Mouse (Mus musculus): ENCODE measurements at regions not wholly inside any gene's neighbourhood (a gene's known extent, or its start where the extent isn't known, plus 50 kb on each side); places are given as distances from the start of the nearest gene placed in this dataset.
"Not testable (repeated sequence)": the region's sequence is repeated elsewhere in the genome, so short reads cannot be mapped to it uniquely, and the experiment has no call there.

DNA sequence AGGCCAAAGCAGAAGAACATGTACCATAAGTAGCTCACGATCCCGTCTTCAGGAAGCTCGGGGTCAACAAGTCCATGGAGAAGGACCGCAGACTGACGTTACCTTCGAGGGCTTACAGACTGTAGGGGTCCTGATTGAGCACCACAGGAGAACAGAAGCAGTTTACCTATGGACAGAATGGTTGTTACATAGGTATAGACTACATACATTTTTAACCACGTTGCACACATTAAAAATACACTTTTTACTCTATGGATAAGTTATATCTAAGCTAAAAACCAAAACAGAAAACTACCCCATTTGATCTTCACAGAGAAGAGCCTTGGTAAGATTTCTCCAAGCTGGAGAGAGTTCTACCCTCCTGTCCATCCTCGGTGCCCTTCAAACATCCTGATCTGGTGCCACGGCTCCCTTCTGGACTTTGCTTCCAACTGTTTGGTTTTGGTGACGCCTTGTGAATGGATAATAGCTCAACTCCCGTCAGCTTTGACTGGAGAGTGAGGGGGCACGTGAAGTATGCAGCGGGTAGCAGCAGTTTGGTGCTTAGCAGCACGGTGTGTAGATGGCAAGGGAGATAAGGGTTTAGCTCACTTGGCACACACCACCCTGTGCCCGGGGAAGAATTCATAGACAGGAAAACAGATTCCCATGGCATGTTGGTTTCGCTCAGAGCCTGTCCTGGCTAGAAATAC lies 117.9 kb upstream of the Cpsf6 start:
- DNase-seq, result no peak

DNA sequence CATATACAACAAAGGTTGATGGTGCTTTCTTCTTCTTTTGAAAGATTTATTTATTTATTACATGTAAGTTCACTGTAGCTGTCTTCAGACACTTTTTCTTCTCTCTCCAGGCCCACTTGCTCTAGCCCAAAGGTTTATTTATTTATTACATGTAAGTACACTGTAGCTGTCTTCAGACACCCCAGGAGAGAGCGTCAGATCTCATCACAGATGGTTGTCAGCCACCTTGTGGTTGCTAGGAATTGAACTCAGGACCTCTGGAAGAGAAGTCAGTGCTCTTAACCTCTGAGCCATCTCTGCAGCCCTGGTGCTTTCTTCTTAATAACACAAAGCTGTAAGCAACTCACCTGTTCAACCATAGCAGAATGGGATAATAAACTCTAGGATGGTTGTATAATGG lies 117.3 kb upstream of the Cpsf6 start:
- not testable (repeated sequence) for DNase-seq

DNA sequence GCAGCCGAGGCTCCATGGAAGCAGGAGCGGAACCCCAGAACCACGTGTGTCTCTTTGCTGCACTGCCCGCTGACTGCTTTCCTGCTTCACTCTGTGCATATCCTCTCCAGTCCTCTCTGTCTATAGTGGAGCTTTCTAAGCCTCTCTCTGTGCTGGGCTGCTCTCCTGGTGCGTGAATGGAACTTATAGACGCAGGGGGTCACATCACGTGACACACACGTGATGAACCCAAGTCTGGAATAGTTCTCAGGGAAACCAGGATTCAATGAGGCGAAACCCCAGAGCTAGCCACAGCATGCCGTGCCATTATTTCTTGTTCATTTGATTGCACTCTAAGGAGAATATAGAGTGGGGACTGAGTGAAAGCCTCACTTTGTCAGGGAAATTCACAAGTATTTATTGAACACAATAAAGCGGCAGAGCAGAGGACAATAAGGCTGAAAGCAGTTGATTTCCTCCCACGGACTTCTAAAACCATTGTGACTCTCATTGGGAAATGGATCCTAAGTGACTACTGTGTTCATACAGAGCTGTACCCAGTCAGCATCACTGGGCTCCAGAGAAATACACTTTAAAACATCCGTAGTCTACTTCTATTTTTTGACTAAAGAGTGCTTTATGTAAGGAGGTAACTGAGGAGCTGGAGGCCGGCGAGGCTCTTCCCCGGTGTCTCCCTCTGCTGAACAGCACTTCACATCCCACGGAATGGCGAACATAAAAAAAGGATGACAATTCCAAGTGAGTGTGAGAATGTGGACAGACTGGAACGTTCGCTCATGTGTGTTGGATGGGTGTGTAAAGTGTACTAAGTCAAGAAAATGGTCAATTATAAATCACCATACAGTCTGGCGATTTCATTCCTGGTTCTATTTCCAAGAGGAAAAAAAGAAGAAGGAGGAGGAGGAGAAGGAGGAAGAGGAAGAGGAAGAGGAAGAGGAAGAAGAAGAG lies 116.5 kb upstream of the Cpsf6 start:
- no peak for DNase-seq

DNA sequence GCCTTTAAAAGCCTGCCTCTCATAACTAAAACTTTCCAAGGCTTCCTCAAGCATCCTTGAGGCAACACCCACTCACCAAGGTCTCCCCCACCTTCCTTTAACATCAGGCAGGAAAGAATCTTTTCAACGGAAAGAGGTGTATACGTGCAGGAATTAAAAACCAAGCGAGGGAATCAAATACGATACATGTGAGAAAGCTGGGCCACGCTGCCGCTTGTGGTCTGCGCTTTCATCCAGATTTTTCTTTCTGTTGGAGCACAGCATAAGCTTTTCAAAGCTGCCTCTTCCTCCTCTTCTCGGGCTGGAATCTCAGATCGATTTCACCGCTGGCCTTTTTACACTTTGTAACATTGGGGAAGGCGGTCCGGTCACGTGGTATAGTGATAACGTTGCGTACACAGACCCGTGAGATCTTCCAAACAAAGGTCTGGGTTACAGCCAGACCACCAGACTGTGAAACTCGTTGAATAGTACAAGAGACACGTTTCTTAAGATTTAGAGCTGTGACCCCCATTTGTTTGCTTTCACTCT lies 114.4 kb upstream of the Cpsf6 start:
- no peak for DNase-seq

DNA sequence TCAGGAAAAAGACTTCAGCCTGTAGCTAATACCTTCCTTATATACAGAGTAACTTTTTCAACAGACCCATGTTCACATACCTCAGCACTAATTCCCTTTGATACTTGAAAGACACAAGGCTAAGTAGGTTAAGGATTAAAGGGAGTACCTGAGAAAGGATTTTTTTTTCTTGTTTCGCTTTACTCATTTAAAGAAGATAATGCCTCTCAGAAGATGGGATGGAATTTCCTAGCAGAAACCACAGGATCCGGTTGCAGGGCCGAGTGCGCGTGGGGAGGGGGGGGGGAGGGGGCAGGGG lies 114.0 kb upstream of the Cpsf6 start:
- no peak for DNase-seq

DNA sequence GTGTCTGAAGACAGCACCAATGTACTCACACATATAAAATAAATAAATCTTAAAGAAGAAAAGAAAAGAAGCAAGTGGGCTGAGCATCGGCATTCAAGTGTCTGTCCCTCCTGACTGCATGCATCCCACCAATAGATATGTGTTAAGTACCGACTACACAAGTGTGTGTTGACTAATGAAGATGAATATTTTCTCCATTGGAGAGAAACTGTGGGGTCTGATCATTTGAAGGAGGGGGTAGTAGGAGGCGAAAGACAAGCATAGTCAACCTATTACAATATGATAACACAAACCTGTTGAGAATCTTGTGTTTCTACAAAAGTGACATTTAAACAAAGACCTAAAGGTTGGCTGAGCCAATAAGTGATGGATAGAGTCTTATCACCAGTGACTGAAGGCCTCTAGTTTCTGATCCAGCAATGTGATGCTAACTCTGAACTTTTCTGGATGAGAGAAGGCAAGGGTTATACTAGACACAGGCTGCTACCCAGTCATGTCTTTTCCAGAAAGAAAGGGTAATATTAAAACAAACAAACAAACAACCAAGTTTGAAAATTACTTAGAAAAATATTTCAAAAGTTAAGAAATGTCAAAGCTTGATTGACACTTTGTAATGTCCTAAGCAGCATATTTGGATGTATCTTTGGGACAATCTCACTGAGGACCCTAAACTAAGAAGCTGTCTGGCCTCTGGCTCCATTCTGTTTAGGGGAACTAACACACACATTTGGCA lies 113.4 kb upstream of the Cpsf6 start:
- DNase-seq, result no peak

DNA sequence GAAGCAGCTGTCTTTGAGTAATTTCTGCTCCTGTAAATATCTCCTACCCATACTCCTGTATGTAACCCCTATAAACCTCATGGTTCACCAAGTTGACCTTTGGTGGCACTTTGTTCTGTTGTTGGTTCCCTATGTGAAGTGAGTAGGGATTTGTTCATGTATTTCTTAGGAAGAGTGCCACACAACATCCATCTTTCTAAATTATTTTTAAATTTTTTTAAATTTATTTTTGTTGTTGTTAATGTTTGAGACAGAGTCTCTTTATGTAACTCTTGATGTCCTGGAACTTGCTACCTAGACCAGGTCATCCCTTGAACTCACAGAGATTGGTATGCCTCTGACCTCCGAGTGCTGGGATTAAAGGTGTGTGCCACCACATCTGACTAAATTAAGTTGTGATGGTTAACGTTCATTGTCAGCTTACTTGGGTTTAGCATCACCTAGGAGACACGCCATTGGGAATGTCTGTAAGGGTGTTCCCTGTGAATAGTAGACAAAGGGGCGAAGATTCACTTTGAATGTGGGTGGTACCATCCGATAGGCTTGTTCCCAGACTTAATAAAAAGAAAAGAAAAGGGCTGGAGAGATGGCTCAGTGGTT lies 112.7 kb upstream of the Cpsf6 start:
- DNase-seq, result no peak

DNA sequence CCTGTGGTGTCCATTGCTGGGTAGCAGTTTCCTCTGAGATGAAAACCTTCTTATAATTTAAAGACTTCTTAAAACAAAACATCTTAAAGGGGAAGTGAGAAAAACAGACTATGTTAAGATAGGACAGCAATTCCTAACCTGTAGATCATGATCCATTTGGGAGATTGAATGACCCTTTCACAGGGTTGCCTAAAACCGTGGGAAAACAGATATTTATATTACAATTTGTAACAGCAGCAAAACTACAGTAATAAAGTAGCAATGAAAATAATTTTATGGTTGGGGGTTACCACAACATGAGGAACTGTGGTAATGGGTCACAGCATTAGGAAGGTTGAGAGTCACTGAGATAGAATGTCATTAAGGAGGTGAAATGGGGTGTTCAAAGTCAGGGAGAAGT lies 111.9 kb upstream of the Cpsf6 start:
- DNase-seq, result no peak

DNA sequence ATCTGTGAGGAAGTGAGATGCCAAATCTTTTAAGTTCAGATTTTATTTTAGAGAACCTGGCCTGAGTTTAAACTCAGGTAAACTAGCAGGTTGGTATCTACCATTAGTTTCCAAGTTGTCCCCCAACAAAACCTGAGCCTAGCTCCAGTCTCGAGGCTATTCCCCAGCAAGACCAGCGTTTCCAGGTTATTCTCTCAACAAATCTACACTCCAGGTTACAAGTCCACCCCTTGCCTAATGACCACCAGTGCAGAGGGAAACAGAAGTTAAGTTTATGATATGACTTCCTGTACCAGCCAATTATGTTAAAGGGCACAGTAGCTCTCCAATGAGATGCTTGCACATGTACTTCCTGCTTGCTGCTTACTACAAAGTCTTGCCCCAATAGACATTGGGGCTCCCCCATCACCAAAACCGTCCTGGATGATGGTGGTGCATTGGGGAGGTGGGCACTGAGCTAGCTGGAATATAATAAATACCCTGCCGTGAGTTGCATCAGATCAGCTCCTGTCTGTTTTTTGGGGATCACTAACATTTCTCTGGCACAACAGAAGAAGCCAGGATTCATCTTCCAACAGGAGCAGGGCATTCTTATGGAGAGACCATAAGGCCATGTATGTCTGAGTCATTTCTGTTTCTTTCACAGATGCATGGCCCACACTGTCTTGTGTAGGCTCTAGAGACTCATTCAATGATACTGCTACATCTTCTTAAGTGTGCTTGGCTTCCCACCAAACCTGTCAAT lies 111.2 kb upstream of the Cpsf6 start:
- no peak for DNase-seq

DNA sequence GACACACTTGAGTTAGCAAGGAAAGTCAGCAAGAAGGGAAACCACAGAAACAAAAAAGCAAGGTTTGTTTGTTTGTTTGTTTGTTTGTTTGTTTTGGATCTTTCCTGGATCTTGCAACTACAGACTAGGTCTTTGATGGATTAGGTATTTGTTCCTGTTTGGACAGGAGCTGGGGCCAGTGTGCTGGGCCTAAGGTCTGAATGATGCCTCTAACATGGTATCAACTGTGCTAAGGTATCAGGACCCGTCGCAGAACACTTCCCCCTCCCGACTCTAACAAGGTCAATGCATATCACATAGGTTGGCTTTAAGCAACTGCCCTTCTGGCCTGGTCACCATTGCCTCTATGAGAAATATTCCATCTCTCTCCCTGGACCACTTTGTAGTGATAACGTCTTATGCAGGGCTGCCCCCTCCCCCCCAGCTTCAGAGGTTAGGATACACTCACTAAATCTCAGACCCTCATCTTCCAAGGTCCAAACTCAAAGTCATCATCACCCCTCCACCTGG lies 103.3 kb upstream of the Cpsf6 start:
- DNase-seq, result no peak

DNA sequence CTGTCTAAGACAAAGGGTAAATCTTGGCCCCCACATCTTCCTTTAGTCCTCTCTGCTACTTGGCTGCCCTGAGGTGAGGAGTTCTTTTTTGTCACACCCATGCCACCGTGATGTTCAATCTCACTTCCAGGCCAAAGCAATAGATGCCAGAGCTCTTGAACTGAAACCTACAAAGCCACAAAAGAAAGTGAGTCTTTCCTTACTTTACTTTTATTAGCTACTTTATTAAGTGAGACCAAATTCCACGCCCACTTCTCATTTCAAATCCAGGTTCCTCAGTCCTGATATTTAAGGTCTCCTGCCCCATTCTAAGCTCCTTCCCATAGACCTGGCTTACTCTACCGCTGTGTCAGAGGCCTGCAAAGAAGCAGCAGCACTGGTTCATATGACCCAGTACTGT lies 102.5 kb upstream of the Cpsf6 start:
- no peak for DNase-seq

DNA sequence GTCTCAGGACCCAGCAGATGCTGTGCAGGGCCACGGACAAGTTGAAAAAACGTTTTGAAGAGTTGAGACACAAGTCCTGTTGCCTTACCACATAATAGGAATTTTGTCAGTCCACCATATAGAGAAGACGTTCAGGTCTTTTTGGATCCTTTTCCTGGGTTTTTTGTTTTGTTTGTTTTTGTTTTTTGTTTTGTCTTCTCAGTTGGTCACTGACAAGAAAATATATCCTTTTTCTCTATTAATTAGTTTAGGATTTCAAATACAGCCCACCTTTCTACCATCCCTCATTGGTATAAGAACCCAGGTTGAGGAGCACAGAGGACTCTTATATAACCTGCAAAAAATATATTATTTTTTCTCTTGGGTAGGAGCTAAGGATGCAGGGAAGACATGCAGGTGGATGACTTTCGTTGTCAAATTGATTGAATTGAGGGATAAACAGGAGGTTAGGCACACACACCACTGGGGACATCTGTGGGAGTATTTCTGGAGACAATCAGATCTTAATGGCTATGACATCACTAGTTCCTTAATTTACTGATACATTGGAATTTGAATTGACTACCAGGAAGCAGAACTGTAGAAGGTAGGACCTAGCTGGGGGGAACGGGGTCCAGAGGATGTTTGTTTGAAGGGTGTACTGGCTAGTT lies 101.7 kb upstream of the Cpsf6 start:
- DNase-seq, result no peak

DNA sequence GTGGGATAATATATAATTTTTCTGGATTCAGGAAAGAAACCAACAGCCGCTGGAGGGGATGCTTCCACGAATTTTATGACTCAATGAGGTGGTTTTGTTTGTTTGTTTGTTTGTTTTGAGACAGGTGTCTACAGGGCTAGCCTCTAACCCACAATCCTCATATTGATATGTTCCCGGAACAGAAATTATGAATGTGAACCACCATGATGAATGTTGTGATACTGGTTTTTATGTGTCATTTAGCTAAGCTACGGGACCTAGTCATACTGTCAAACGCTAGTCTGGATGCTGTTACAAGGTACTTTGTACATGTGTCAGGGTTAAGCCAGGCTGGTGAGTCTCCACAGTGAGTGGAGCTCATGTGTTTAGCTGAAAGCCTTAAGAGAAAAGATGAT lies 100.6 kb upstream of the Cpsf6 start:
- no peak for DNase-seq

DNA sequence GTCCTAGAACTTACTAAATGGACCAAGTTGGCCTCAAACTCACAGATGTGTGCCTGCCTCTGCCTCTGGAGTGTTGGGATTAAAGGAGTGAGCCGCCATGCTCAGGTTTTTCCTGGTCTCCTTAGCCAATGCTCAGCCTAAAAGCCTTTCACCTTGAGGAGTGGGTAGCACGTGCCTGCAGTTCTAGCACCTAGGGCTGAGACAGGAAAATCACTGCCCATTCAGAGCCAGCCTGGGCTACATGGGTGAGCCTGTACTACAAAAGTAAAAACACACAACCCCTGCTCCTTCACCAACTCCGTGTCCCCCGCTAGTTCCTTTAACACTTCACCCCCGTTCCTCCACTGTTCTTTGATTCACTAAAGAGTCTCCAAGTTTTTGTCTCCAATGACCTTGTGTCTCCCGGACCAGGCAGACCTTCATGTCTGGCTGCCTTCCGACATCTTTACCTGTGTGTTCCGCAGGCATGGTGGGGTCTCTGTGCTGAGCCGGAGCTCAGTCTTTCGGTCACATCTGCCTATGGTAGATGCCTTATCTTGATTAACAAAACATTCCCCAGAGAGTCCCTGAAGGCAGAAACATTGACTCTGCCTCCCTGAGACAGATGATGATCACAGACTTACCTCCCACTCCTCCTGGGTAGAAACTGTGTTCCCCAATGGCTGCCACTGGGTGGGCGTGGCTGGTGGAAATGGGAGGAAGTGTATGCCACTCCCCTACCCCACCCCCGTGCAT lies 100.1 kb upstream of the Cpsf6 start:
- DNase-seq, result no peak

DNA sequence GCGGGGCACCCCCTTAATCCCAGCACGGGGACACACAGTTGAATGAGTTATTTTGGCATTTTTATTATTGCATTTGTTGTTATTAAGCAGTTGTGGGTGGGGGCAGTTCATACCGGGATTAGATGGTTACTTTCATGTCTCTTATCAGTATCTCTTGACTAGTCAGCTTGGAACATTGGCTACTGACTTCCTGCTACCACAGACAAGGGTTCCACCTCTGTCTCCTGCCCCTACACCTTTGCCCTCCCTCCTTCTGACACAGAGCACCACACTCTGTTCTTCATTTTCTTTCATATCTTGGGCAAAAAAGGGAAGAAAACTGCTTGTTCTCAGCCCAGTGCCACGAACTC lies 99.1 kb upstream of the Cpsf6 start:
- no peak for DNase-seq

DNA sequence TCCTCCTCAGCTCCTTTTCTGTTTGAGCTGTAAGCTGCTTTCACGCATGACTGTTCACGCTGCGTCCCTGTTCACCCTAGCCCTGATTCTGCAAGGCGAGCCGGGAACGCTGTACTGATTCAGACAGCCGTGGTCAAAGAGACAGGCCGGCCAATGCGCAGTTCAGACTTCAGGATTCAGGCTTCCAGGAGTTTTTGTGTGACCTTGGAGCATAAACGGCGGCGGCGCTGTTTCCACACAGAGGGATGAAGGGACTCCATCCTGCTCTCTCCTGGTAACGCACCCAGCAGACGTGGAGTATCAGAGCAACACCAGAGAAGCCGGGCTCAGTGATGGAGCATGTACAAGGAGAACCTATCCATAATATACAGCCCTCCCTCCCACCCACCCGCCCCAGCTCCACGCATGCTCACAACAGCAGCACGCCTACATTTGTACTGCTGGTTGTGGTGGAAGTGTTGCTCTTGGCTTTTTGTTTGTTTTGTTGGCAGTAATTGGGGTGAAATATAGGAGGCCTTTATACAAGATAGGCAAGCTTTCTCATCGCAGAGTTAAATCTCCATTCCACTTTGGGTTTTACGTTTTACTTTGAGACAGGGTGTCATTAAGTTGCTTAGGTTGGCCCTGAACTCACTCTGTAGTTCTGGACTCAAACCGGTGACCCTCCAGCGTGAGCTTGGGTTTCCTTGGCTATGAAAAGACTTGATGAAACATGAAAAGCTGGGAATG lies 98.6 kb upstream of the Cpsf6 start:
- DNase-seq, result peak; percentile 36

DNA sequence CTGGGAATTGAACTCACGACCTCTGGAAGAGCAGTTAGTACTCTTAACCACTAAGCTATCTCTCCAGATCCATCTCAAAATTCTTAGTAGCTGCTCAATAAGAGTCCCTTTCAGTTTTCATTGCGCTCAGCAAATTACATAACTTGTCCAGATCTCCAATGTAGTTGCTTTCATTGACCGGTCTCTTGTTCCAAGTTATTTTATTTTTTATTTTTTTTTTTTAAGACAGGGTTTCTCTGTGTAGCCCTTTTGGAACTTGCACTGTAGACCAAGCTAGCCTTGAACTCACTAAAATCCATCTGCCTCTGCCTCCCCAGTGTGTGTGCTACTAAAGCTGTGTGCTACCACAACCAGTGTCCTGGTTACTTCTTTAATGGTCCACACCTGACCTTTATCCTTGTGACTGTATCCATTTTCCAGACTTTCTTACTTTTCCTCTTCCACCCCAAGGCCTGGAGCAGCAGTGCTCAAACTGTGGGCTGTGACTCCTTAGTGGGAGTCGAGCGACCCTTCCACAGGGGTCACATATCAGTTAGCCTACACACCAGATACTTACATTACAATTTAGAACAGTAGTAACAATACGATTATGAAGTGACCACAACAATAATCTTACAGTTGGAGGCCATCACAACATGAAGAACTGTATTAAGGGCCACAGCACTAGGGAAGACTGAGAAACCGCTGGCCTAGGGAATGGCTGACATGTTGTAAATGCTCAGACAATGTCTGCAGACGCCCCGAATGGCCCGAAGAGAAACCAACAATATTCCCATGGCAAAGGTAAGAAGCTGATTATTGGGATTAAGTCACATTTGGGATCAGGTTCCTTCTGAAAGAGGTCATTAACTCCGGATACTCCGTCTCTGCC lies 97.8 kb upstream of the Cpsf6 start:
- DNase-seq, result no peak

DNA sequence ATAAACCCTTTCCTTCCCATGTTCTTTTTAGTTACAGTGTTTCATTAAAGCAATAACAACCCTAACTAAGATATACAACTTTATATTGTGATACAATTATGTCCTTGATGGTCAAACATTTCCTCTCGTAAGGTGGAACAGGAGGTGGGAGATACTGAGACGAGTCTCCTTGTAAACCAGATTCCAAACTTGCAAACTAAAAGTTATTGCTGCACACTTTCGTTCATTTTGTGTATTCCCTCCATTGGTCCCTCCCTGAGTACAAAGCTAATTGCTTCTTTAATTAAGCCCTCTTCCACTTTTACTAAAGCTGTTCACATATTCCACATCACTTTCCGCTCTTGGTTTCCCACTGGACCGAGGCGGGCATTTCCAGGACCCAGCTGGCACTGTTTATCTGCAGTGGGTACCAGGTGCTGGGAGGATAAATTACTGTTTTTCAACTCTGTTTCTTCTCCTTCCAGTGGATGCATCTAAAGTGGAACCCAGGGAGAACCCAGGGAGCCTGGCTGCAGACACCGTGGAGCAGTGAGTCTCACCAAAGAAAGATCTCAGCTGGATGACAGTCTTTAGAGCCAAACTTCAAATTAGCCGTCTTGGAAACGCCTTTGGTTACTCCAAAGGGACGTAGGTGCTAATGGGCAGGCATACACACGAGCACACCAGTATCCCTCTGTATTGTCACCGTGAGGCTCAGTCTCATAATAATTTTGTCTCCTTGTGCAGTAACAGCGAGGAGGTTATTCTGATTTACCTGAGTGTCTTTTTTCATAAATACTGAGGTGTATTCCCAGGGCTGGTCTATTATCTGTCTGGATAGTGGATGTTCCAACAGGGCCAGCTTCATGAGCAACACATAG lies 95.5 kb upstream of the Cpsf6 start:
- DNase-seq, result no peak
